Mouse (Mus musculus): ENCODE measurements around the gene Acvr1b. TPM values are rescaled to one million over a fixed set of nuclear protein-coding genes. Genes with fewer than 3 reads are reported as not detected.

Gene Acvr1b
- polyA plus RNA-seq (2014; fragmentation: Nextera tagmentation; extraction: Ambion mirVana), result 10.5 and 11.4 TPM in 2 replicates

GRCm38 (mm10) chr15:101173421-101174211, at the start of gene Acvr1b:
TSS of gene Acvr1b (plus strand) at chr15:101174067.
- H3K4me2 ChIP-seq (ENCODE audit: low read depth, low read length), result peak within 1 kb of the TSS; percentile 84
- peak within 1 kb of the TSS; percentile 93 for H3K9ac ChIP-seq (replicated peaks; ENCODE audit: low read length)
- ATAC-seq (replicated peaks; ENCODE audit: insufficient number of reproducible peaks, low FRiP score, low TSS enrichment, low read depth) (peak; percentile 92), DNase-seq (ENCODE audit: low spot score) (peak; percentile 95)
- no peaks in the 10 kb centered on the region for H3K27me3 ChIP-seq (ENCODE audit: control insufficient read depth, insufficient read depth, low read length)
- H3K4me1 ChIP-seq (ENCODE audit: control insufficient read depth, insufficient read depth, low read length), result peaks cover 4% of the 10 kb centered on the region; the same call in 1 of the 2 replicates
- 1% methylated on average over 35 of the region's 87 CpGs for WGBS
- H3K27ac ChIP-seq (replicated peaks; ENCODE audit: low read depth, low read length), result peak within 1 kb of the TSS; percentile 57
- no peaks in the 10 kb centered on the region for H3K9me3 ChIP-seq (replicated peaks; ENCODE audit: control insufficient read depth, low read length)
- peak within 1 kb of the TSS; percentile 93 for H3K4me3 ChIP-seq (ENCODE audit: low read depth, low read length)
- H3K36me3 ChIP-seq (replicated peaks; ENCODE audit: control insufficient read depth, insufficient read depth, low read depth, low read length), result no peaks in the 10 kb centered on the region

- H3K36me3 ChIP-seq (replicated peaks; ENCODE audit: control insufficient read depth, insufficient read depth, low read depth, low read length), result no peaks in the 10 kb centered on the region
- no peak overlapping the region for H3K4me3 ChIP-seq (ENCODE audit: low read depth, low read length)
- H3K27me3 ChIP-seq (ENCODE audit: control insufficient read depth, insufficient read depth, low read length), result peaks cover 12% of the 10 kb centered on the region; the same call in 1 of the 2 replicates
- H3K9me3 ChIP-seq (replicated peaks; ENCODE audit: control insufficient read depth, low read length), result no peaks in the 10 kb centered on the region
- H3K4me1 ChIP-seq (ENCODE audit: control insufficient read depth, insufficient read depth, low read length), result peaks cover 6% of the 10 kb centered on the region
- ATAC-seq (replicated peaks; ENCODE audit: insufficient number of reproducible peaks, low FRiP score, low TSS enrichment, low read depth), result no peak
- no peak overlapping the region for H3K9ac ChIP-seq (replicated peaks; ENCODE audit: low read length)
- H3K27ac ChIP-seq (replicated peaks; ENCODE audit: low read depth, low read length), result no peak overlapping the region
- no peak overlapping the region for H3K4me2 ChIP-seq (ENCODE audit: low read depth, low read length)
- WGBS, result 78% methylated on average over 6 of the region's 6 CpGs
- DNase-seq (ENCODE audit: low spot score), result no peak
Observed at GRCm38 (mm10) chr15:101125561-101125960, 48.3 kb upstream of the Acvr1b start.

- WGBS, result 71% methylated on average over 10 of the region's 12 CpGs
- ATAC-seq (replicated peaks; ENCODE audit: insufficient number of reproducible peaks, low FRiP score, low TSS enrichment, low read depth) (no peak), DNase-seq (ENCODE audit: low spot score) (no peak)
- no peak overlapping the region for H3K4me3 ChIP-seq (ENCODE audit: low read depth, low read length)
- H3K36me3 ChIP-seq (replicated peaks; ENCODE audit: control insufficient read depth, insufficient read depth, low read depth, low read length), result no peaks in the 10 kb centered on the region
- no peak overlapping the region for H3K4me2 ChIP-seq (ENCODE audit: low read depth, low read length)
- no peaks in the 10 kb centered on the region for H3K9me3 ChIP-seq (replicated peaks; ENCODE audit: control insufficient read depth, low read length)
- H3K4me1 ChIP-seq (ENCODE audit: control insufficient read depth, insufficient read depth, low read length), result peaks cover 6% of the 10 kb centered on the region
- no peak overlapping the region for H3K9ac ChIP-seq (replicated peaks; ENCODE audit: low read length)
- peaks cover 12% of the 10 kb centered on the region; the same call in 1 of the 2 replicates for H3K27me3 ChIP-seq (ENCODE audit: control insufficient read depth, insufficient read depth, low read length)
- H3K27ac ChIP-seq (replicated peaks; ENCODE audit: low read depth, low read length), result no peak overlapping the region
Observed at GRCm38 (mm10) chr15:101126876-101127544, 46.9 kb upstream of the Acvr1b start.

GRCm38 (mm10) chr15:101128181-101129089, 45.4 kb upstream of the Acvr1b start, which contains the start of gene Acvrl1:
TSS of gene Acvrl1 (plus strand) at chr15:101128522.
- peaks cover 12% of the 10 kb centered on the region; the same call in 1 of the 2 replicates for H3K27me3 ChIP-seq (ENCODE audit: control insufficient read depth, insufficient read depth, low read length)
- H3K4me2 ChIP-seq (ENCODE audit: low read depth, low read length), result peak within 1 kb of the TSS; percentile 72
- DNase-seq (ENCODE audit: low spot score) (no peak), ATAC-seq (replicated peaks; ENCODE audit: insufficient number of reproducible peaks, low FRiP score, low TSS enrichment, low read depth) (no peak)
- no peaks in the 10 kb centered on the region for H3K9me3 ChIP-seq (replicated peaks; ENCODE audit: control insufficient read depth, low read length)
- peaks cover 6% of the 10 kb centered on the region for H3K4me1 ChIP-seq (ENCODE audit: control insufficient read depth, insufficient read depth, low read length)
- WGBS, result 3% methylated on average over 46 of the region's 46 CpGs
- H3K9ac ChIP-seq (replicated peaks; ENCODE audit: low read length), result peak within 1 kb of the TSS; percentile 63
- peak within 1 kb of the TSS; percentile 38 for H3K4me3 ChIP-seq (ENCODE audit: low read depth, low read length)
- no peak within 1 kb of the TSS for H3K27ac ChIP-seq (replicated peaks; ENCODE audit: low read depth, low read length)
- H3K36me3 ChIP-seq (replicated peaks; ENCODE audit: control insufficient read depth, insufficient read depth, low read depth, low read length), result no peaks in the 10 kb centered on the region

GRCm38 (mm10) chr15:101129412-101129811, 44.5 kb upstream of the Acvr1b start:
- Histone ChIP-seq H3K27ac (replicated peaks; ENCODE audit: low read depth, low read length) (no peak overlapping the region), H3K4me3 (ENCODE audit: low read depth, low read length) (no peak overlapping the region; the same call in 1 of the 2 replicates), H3K27me3 (ENCODE audit: control insufficient read depth, insufficient read depth, low read length) (peaks cover 12% of the 10 kb centered on the region; the same call in 1 of the 2 replicates), H3K4me2 (ENCODE audit: low read depth, low read length) (no peak overlapping the region), H3K9ac (replicated peaks; ENCODE audit: low read length) (0 out of 2 replicates have a peak overlapping the region, but pooled peaks have one; percentile 14), H3K4me1 (ENCODE audit: control insufficient read depth, insufficient read depth, low read length) (peaks cover 9% of the 10 kb centered on the region), H3K9me3 (replicated peaks; ENCODE audit: control insufficient read depth, low read length) (no peaks in the 10 kb centered on the region), H3K36me3 (replicated peaks; ENCODE audit: control insufficient read depth, insufficient read depth, low read depth, low read length) (no peaks in the 10 kb centered on the region)
- ATAC-seq (replicated peaks; ENCODE audit: insufficient number of reproducible peaks, low FRiP score, low TSS enrichment, low read depth), result no peak
- DNase-seq (ENCODE audit: low spot score), result no peak
- WGBS, result 23% methylated on average over 5 of the region's 5 CpGs

- no peak for ATAC-seq (replicated peaks; ENCODE audit: insufficient number of reproducible peaks, low FRiP score, low TSS enrichment, low read depth)
- peaks cover 12% of the 10 kb centered on the region; the same call in 1 of the 2 replicates for H3K27me3 ChIP-seq (ENCODE audit: control insufficient read depth, insufficient read depth, low read length)
Observed at GRCm38 (mm10) chr15:101131498-101131897, 42.4 kb upstream of the Acvr1b start.

GRCm38 (mm10) chr15:101132041-101132440, 41.8 kb upstream of the Acvr1b start:
- peaks cover 12% of the 10 kb centered on the region; the same call in 1 of the 2 replicates for H3K27me3 ChIP-seq (ENCODE audit: control insufficient read depth, insufficient read depth, low read length)
- H3K4me2 ChIP-seq (ENCODE audit: low read depth, low read length), result no peak overlapping the region; the same call in 1 of the 2 replicates
- DNase-seq (ENCODE audit: low spot score) (no peak), ATAC-seq (replicated peaks; ENCODE audit: insufficient number of reproducible peaks, low FRiP score, low TSS enrichment, low read depth) (no peak)
- peaks cover 9% of the 10 kb centered on the region for H3K4me1 ChIP-seq (ENCODE audit: control insufficient read depth, insufficient read depth, low read length)
- H3K9me3 ChIP-seq (replicated peaks; ENCODE audit: control insufficient read depth, low read length), result no peaks in the 10 kb centered on the region
- no peak overlapping the region for H3K27ac ChIP-seq (replicated peaks; ENCODE audit: low read depth, low read length)
- no peak overlapping the region; the same call in 1 of the 2 replicates for H3K9ac ChIP-seq (replicated peaks; ENCODE audit: low read length)
- no peaks in the 10 kb centered on the region for H3K36me3 ChIP-seq (replicated peaks; ENCODE audit: control insufficient read depth, insufficient read depth, low read depth, low read length)
- 76% methylated on average over 6 of the region's 6 CpGs for WGBS
- no peak overlapping the region for H3K4me3 ChIP-seq (ENCODE audit: low read depth, low read length)

More at GRCm38 (mm10) chr15:101131498-101131897, 42.4 kb upstream of the Acvr1b start:
- 29% methylated on average over 11 of the region's 11 CpGs for WGBS
- H3K36me3 ChIP-seq (replicated peaks; ENCODE audit: control insufficient read depth, insufficient read depth, low read depth, low read length), result no peaks in the 10 kb centered on the region
- H3K4me3 ChIP-seq (ENCODE audit: low read depth, low read length), result no peak overlapping the region
- H3K9ac ChIP-seq (replicated peaks; ENCODE audit: low read length), result no peak overlapping the region; the same call in 1 of the 2 replicates
- H3K27ac ChIP-seq (replicated peaks; ENCODE audit: low read depth, low read length), result no peak overlapping the region
- peaks cover 9% of the 10 kb centered on the region for H3K4me1 ChIP-seq (ENCODE audit: control insufficient read depth, insufficient read depth, low read length)
- no peaks in the 10 kb centered on the region for H3K9me3 ChIP-seq (replicated peaks; ENCODE audit: control insufficient read depth, low read length)
- no peak for DNase-seq (ENCODE audit: low spot score)
- no peak overlapping the region for H3K4me2 ChIP-seq (ENCODE audit: low read depth, low read length)
